Mouse (Mus musculus) CD4-positive, CD25-positive, alpha-beta regulatory T cell, adult 9 weeks (primary cell): ENCODE measurements around the gene Grin3a. TPM values are rescaled to one million over a fixed set of nuclear protein-coding genes. Genes with fewer than 3 reads are reported as not detected.

ENCODE experiments used
- polyA plus RNA-seq: library from polyadenylated mRNA; unstranded; fragments of 100-300 nt; shearing (Covaris generic); gene quantifications from one replicate; pipeline ENCODE4 v1.2.1, GENCODE M21; 2017

Gene Grin3a
- polyA plus RNA-seq = 0.06 TPM

GRCm38 (mm10) chr4:49845612-49845985, at the start of gene Grin3a:
Gene Grin3a (minus strand): TSS chr4:49845744.

GRCm38 (mm10) chr4:49681812-49682211, 163.7 kb downstream of the Grin3a start, which contains the start of gene Ppp3r2:
Gene Ppp3r2 (minus strand): TSS chr4:49682024.

GRCm38 (mm10) chr4:49631319-49632138, 214.0 kb downstream of the Grin3a start, which contains the start of gene Rnf20:
Gene Rnf20 (plus strand): TSS chr4:49632006.

Other genes with a start within 250 kb of the Grin3a start
- not detected for gene Tmem246, start 247.9 kb downstream of the Grin3a start, polyA plus RNA-seq
- gene Rnf20, start 213.7 kb downstream of the Grin3a start, polyA plus RNA-seq = 70.8 TPM
- 0.12 TPM for gene Ppp3r2, start 163.7 kb downstream of the Grin3a start, polyA plus RNA-seq